Mouse (Mus musculus): Measurements from ENCODE around the gene Iqcn.

The Iqcn gene

DNA sequence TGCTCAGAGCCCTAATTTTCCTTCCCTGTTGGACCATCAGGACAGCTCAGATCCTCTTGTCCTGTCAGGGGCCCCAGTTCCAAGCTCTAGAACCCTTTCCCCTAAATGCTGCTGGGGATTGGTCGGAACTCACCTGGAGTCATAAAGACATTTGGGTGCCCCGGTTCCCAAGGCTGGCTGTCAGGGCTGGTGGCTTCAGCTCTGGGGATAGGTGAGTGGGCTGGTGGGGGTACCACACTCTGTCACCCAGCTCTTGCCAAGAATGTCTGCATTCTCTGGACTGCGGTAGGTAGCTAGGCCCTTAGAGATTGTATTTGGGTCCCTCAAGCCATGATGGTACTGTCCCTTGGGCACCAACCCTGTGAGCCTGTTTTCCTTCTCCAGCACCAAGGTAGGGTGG is at the start of gene Iqcn:
Iqcn (plus strand) TSS at position 171 of the 400 bp plus-strand sequence.
- DNase-seq (ENCODE audit: low spot score), result no peak

DNA sequence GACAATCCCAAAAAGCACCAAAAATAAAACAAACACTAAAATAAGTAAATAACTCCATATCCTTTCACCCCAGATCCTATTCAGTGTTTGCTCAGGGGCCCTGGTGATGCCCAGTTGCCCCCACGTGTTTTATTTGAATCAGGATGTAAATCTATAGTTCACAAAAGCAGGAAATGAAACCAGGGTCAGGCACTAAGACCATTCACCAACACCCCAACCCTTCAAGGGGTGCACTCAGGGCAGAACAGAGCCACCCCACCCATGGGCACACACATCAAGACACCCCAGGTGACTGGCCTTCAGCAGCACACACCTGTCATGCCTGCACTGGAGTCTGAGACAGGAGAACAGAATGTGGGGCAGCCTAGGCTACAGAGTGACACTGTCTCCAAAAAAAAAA is 49.1 kb upstream of the Iqcn start:
- no peak for DNase-seq (ENCODE audit: low spot score)

DNA sequence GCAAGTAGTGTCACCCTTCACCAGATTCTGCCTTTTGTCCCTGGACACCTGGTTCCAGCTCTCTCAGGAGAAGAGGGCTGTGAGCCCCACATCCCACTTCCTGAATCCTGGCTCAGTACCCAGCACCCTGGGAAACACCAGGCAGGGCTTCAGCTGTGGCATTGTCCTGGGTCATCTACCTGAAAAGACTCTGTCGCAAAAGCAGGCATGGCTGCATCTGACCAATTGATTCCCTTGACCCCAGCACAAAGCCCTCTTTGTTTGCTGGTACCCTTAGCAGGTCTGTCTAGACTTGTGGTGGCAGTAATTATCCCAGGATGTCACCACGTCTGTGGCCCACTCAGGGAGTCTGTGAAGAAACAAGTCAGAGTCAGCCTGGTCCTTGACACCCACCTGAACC is 47.8 kb upstream of the Iqcn start:
- DNase-seq (ENCODE audit: low spot score), result no peak

DNA sequence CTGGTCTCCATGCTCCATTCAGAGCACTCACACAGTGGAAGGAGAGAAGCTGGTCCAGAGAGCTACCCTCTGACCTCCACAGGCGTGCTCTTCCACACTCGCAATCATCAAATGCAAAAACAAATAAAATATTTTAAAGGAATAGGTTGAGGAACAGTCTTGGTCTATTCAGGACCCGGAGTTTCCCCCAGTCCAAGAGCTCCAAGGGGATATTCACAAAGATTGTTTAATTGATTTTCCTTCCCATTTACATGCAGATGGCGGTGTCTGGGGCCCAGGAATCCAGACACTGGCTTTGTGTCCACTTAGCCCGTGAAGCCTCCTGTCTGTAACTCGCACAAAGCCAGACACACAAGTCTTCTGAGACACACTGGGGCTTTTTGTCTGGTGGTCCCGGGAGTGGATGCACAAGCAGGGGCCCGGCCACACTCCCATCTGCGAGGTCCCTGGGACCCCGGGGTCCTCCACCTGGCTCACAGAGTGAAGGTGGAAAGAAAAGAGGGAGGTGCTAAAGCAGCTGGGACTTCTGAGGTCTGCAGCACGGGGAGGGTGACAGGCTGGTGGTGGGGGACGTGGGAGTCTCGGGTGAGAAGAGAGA is 47.0 kb upstream of the Iqcn start:
- no peak for DNase-seq (ENCODE audit: low spot score)

DNA sequence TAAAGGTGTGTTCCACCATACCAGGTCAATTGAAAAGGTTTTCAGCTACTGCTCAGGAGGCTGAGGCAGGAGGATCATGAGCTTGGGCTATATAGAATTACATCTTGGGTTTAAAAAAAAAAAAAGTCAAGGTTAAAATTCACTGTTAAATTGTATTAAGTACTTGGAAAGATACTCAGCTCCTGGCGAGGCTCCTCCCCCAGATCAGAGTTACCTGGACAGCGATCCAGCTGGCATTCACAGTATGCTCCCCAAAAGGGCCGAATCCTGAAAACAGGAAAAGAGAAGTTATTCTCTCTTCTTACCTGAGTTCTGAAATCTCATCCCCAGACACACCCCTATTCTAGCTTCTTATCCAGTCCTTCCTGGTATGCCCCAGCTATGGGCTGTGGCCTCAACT is 46.0 kb upstream of the Iqcn start:
- no peak for DNase-seq (ENCODE audit: low spot score)

DNA sequence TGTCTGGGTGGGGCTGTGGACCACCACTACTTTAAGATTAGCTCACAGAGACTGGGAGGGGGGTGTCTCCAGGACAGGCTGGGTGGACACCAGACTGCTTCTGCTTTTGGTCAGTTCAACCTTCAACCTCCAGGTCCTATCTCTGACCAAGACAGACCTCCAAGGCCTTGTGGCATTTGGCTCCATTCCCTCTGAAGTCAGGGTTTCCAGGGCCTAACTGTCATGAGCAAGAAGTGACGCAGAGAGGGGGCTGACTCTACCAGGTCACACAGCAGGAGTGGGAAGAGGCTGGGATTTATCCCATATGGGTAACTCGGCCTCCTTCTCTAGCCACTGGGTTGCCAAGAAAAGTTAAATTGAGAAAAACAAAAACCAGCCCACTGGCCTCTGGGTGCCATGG is 45.5 kb upstream of the Iqcn start:
- no peak for DNase-seq (ENCODE audit: low spot score)

DNA sequence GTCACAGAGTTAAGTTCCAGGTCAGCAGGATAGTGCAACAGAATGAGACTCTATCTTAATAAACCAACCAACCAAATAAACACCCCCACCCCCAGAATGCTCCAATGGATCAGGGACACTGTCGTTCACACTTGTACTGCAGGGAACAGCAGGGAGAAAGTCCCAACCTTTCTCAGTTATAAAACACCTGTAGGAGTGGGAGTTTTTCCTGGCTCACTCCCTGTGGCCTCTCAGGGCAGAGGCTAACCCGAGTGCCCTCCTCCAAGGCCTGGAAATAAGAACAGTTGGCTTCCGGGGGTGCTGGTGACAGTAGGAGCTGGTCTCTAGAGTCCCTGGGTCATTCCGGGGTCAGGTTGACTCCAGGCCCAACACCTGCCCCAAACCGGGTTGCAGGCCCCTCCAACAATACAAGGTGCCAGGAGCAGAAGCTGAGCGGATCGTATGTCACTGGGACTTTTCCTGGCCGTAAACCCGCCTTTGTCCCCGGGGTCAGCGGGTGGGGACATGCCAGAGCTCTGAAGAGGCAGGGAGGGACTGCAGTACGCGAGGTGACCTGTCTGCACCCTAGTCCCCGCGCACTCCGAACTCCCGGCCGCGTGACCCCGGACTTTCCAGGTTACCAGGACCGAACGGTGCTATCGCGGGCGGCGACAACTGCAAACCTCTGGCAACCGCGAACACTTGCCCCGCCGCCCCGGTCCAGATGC is 44.2 kb upstream of the Iqcn start:
- no peak for DNase-seq (ENCODE audit: low spot score)

DNA sequence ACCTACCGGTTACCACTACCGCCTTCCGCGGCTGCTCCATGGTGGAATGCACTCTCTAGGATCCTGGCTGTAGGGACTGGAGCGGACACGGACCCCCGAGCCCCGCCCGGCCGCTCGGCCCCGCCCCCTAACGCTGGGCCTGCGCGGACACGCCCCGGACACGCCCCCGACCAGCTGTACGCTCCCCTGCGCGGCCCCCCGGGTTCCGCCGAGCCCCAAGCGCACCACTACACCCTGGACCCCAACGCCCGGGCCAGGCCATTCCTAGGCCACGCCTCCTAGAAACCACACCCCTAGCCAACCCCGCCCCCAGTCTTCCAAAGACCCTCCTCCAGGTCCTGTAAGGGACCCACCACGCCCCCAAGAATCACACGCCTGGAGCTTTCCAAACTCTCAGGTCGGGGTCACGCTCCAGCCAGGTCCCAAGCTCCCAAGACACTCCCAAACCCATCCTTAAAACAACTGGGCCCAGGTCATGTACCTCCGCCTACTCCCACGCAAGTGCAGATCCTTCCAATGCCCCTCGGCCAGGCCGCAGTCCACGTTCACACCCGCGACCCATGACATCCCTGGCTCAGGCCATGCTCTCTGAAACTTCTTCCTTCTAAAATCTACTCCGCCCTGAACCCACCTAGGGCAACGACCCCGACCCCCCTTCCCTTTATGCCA is 43.5 kb upstream of the Iqcn start:
- DNase-seq (ENCODE audit: low spot score), result peak; percentile 83

DNA sequence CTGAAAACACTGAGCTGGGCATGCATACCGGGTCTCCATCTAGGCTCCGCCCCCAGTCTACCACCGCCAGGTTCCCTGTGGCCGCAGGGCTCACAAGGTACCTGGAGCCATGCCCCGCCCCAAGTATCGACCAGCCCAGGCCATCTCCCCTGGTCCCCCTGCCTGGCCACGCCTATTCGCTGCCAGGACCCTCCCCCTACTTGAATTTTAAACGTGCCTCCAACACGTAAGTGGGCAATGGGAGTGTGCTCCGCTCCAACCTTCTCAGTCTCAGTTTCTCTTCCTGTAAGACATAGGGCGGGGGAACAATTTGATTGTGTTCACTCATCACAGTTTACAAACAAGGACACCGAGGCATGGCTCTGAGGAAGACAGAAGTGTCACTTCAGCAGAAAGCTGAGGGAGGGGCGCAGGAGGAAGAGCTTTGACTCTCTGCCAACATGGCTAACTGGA is 43.0 kb upstream of the Iqcn start, which contains the start of gene Pgpep1:
Pgpep1 (minus strand) TSS at position 116 of the 453 bp plus-strand sequence.
- no peak for DNase-seq (ENCODE audit: low spot score)

DNA sequence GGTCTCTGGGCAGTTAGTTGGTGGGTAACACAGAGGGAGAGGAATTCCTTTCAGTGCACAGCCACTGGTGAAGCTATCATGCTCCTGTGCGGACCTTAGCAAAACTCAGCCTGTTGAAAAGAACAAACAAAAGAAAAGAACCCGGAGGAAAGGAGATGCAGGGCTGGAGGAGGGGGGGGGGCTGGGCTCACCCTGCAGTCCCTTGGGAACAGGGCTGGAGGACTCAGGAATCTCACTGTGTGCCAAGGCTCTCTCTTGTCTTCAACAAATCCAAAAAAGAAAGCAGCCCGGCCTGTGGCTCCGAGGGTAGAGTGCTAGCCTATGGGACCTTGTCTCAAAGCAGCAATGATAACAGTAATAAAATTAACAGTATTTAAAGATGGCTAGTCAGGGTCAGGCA is 39.6 kb upstream of the Iqcn start:
- DNase-seq (ENCODE audit: low spot score), result no peak

DNA sequence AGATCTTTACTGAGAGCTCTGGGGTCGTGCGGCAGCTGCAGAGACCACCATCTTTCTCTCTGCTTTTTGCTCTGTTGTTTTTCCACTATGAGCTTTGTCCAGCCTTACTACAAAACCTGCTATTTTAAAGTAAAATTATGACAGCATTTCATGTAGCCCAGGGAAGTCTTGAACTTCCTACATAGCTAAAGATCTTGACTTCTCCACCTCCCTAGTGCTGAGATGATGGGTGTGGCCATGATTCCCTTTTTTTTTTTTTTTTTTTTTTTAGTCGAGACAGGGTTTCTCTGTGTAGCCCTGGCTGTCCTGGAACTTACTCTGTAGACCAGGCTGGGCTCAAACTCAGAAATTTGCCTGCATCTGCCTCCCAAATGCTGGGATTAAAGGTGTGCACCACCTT is 38.6 kb upstream of the Iqcn start:
- DNase-seq (ENCODE audit: low spot score), result no peak

DNA sequence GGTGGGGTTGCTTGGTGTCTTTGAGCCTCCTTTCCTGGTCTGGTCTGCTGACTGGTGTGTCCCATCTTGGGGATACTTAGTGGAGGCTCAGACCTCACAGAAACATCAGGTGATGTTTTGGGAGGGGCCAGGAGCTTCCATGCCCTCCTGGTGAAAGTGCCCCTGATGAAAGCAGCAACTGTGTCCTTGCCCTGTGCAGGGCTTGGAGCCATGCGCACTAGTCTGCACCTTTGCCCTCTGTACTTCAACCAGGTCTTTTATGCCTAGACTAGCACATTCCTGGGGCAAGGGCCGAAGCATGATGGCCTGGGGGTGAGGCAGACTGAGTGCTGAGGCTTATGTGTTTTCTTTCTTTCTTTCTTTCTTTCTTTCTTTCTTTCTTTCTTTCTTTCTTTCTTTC is 37.7 kb upstream of the Iqcn start:
- no peak for DNase-seq (ENCODE audit: low spot score)

DNA sequence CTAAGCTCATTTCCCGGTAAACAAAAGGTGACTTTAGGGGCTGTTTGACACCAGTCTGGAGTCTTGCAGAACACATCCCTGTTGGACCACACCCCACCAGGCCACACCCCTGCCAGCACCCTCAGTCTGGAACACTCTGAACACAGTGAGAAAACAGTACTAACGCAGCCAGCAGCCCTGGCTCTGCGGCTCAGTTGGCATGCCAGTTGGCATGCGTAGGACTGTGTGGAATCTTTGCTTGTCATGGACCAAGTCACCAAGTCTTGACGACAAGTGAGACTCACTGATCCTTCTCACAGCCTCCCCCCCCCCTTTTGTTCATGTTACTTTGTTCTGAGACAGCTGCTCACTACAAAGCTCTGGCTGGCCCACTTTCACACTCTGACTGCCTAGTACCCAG is 36.2 kb upstream of the Iqcn start:
- DNase-seq (ENCODE audit: low spot score), result peak; percentile 64

DNA sequence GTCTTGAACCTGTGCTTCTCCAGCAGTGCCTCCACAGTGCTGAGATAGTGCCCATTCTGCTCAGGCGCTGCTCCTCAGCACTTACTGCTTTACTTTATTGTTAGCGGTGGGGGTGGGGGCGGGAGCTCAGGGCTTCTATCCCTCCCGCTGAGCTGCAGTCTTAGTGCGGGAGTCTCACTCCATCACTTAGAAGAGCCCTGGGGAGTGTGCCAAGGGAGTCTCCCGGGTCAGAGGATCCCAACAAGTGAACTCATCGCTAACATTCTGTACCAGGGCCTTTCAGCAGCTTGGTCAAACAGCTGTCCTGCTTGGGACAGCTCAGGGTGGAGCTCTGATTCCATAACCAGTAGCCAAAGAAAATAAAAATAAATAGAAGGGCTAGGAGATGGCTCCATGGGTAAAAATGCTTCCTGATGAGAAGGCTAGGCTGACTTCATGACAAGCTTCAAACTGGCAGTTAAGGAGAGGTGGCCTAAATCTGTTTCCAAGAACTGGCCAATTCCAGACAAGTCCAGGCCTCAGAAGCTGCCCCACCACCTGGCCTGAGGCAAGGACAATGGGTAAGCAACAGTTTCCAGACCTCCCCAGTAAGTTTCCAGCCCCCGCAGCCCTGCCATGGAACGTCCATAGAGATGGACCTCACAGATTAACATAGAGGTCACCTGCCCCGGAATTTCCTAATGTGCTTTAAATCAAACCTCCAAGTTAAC is 31.5 kb upstream of the Iqcn start:
- DNase-seq (ENCODE audit: low spot score), result no peak

DNA sequence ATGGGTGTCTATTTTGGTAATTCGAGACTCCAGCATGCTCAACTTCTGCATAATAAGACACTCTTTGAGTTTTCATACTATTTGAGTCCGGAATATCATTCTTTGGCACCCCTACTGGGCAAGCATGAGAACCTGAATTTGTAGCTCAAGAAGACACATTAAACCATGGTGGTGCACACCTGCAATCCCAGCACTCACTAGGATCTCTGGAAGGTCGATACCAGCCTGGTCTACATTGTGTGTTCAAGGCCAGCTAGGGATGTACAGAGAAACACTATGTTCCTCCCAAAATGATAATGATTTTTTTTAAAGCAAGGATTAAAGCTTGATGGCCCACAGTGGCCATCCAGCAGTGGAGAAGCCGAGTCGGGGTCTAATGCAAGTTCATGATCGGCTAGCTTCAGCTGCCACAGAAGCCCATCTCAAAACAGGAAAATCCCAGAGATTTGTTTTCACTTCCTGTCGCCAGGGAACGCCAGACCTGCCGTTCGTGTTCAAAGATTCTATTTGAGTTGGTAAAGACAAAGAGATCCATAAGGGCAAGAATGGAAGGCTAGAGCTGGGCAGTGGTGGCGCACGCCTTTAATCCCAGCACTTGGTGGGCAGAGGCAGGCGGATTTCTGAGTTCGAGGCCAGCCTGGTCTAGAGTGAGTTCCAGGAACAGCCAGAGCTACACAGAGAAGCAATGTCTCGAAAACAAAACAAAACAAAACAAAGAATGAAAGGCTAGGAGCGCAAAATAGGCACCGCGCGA is 30.8 kb upstream of the Iqcn start:
- DNase-seq (ENCODE audit: low spot score), result no peak

DNA sequence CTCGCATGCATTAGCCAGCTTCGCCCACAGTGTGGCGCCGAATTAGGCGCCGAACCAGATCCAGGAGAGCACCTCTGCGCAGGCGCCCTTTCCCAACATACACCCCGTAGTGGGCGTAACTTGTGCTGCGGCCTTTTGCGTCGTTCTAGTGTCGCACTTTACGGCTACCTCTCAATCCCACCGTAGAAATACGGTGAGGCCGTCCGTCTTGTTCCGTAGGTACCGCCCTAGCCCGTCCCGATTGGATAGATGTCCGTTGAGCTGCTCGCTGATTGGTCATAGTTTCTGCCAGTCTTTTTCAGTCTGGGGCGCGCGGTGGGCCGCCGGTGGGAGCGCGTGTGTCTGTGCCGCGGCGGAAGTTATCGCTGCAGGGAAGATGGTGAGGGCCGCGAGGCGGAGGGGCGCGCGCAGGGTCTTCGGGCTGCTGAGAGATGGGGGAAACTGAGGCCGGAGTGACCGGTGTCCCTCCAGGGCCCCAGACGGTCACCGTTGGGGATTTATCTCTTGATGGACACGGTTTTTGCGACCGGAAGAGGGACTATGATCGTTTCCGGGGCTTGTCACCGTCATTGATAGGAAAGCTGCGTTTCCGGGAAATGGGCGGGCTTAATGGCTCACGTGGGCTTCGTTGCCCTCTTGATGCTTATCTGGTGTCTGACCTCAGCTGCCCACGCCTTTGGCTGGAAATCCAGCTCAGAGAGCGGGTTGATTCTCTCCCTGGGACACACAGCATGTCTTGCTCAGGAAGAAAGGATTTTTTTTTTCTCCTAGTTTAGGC is 30.0 kb upstream of the Iqcn start, which contains the start of gene Lsm4:
Lsm4 (plus strand) TSS at position 170 of the 778 bp plus-strand sequence.
- peak; percentile 97 for DNase-seq (ENCODE audit: low spot score)

DNA sequence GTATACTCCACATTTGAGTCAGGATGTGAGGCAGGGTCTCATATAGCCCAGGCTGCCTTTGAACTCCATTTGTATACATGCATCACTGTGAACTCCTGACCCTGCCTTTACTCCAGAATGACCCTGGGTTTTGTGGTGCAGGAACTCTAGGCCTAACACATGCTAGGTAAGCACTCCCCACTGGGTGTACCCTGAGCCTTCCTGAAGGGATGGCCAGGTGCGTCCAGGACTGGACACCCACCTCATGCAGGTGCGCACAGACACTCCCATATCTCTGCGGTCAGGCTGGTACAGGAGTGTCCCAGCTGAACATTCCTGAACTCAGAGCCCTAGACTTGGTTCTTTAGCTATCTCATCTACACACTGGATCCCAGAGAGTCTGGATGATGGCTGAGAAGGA is 29.1 kb upstream of the Iqcn start:
- DNase-seq (ENCODE audit: low spot score), result no peak

DNA sequence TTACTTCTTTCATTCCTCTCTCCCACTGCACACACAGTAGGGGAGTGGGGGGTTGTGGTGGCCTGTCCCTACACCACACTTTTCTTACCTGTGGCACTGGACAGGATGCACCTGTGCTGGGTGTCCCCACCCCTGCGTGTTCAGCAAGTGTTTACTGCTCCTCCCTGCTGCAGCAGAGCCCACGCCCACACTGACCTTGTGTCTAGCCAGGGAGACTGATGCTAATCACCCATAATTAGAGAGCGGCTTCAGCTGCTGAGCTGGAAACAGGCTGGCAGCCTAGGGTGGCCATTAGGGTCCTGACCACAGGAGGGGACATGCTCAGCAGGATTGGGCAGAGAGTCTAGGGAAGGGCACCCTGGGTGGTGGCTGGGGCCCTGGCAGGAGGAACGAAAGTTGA is 28.5 kb upstream of the Iqcn start:
- DNase-seq (ENCODE audit: low spot score), result no peak

DNA sequence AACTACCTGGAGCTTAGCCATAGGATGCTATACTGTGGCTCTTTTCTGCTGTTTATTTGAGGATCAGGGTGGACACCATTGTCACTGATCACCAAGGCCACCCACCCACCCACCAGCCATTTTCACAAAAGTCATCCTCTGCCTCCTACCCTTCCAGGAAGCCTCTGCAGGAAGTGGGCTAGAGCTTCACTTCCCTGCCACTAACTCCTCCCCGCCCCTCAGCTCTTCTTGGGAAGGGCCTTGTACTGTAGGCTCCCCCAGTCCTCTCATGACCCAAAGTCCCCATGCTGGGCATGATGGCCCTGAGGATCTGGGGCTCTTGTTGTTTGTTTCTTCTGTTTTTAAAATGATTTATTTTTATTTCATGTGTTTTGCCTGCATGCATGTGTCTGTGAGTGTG is 27.9 kb upstream of the Iqcn start:
- DNase-seq (ENCODE audit: low spot score), result no peak

DNA sequence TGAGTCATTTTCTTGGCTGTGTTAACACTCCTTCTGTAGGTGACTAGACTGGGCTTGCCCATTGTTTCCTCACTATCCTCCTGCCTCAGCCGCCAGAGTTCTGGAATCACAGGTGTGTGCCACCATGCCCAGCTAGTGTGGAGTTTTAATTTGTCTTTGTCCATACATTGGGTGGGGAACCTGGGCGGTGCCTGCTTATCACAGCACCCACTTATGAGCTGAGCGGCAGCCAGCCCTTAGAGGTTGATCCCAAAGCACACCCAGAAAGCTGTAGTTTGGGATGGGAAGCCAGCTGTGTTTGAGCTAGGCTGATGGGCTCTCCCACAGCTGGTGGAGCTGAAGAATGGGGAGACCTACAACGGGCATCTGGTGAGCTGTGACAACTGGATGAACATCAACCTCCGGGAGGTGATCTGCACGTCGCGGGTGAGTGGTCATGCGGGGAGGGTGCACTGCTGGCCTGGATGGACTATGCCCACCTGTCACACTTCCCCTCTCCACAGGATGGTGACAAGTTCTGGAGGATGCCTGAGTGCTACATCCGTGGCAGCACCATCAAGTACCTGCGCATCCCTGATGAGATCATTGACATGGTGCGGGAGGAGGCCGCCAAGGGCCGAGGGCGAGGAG is 25.7 kb upstream of the Iqcn start:
- no peak for DNase-seq (ENCODE audit: low spot score)

DNA sequence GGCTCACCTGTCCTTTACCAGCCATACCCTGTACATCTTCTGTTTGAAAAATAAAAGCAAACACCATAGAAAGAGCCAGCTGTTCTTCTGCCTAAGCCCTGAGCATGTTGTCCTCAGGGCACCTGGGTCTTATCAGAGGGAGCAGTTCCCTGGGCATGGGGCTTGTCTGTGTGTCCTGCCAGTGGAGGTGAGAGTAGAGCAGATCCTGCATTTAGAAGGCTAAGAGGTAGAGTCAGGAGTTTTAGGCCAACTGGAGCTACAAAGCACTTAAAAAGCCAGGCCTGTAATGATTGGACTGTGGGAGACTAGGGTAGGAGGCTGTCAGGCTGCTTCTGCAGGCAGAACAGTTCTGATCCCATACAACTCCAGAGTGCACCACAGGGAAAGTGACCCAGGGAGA is 24.6 kb upstream of the Iqcn start:
- no peak for DNase-seq (ENCODE audit: low spot score)

Data from layer of hippocampus, adult 11-12 months (tissue).